Mouse (Mus musculus): ENCODE data around the gene Babam2.
"Not testable (repeated sequence)": the region's sequence is repeated elsewhere in the genome, so short reads cannot be mapped to it uniquely, and the experiment has no call there.

The Babam2 gene

GRCm38 (mm10) chr5:31829588-31829987 is 132.1 kb downstream of the Babam2 start:
- DNase-seq (ENCODE audit: low spot score in 2 of 2), result no peak

GRCm38 (mm10) chr5:31831587-31831986 is 134.1 kb downstream of the Babam2 start:
- DNase-seq (ENCODE audit: low spot score in 2 of 2), result no peak

DNA sequence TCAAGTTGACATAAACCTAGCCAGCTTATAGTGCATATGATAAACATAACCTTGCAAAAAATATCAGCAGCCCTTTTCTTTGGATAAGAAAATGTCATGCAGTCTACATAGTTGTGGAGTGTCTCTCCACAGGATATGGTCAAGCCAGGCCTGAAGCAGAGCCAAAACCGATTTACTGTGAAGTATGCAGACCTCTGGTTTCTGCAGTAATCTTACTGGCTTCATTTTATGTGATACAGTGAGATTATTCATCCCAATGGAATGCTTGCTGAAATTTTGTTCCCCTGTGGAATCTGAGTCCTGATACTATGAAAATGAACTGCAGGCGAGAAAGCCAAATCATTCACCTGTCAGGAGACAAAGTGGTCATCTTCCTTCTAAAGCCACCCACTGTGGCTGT is 138.2 kb downstream of the Babam2 start:
- no peak for DNase-seq (ENCODE audit: low spot score in 2 of 2)

DNA sequence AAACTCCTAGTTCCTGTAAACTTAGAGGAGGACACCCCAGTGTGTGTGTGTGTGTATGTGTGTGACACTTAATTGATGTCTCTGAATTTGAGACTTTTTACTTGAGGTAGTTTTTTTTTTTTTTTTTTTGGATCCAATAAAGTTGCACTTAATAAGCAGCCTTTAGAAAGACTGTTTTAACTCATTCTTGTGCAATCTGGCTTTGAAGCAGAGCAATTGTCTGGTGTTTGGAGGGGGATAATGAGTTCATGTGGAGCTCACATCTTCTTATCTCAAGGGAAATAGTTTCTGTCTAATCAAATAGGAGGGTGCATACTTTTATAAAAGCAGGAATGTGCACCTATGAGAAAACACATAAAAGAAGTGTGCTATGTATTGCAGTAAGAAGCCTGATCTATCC is 142.5 kb downstream of the Babam2 start:
- DNase-seq (ENCODE audit: low spot score in 2 of 2), result no peak

DNA sequence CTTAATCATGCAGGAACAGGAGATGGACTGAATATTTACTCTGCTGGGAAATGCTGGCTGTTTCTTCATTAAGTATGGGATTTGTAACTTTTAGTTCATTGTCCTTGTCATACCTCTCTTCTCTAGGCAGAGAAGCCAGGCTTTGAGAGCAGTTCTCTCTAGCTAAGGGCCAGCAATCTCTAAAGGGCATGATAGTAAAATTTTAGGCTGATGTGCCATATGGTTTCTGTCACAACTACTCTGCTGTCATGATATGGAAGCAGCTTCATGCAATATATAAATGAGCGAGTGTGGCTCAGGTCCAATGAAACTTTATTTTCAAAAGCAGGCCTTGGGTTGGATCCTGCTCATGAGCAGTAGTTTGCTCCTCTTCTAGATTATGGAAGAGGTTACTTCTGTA is 142.9 kb downstream of the Babam2 start:
- no peak for DNase-seq (ENCODE audit: low spot score in 2 of 2)

DNA sequence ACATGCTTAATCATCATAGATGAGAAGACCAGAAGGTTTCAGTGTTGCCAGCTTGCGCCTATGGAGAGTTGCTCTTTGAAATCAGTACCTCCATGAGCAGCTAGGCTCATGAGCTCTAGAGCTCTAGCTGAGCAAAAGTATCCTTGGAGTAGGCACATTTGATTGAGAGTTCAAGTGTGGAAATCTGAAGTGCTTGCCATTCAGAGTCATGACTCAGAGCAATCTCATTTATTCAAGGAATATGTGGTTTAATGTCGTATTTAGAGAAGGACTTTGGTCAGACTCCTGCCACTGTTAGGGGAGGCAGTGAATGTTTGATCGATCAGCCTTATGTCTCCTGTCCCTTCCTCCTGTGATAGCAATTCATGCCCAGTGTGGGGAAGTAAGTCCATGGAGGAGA is 147.4 kb downstream of the Babam2 start:
- DNase-seq (ENCODE audit: low spot score in 2 of 2), result no peak

DNA sequence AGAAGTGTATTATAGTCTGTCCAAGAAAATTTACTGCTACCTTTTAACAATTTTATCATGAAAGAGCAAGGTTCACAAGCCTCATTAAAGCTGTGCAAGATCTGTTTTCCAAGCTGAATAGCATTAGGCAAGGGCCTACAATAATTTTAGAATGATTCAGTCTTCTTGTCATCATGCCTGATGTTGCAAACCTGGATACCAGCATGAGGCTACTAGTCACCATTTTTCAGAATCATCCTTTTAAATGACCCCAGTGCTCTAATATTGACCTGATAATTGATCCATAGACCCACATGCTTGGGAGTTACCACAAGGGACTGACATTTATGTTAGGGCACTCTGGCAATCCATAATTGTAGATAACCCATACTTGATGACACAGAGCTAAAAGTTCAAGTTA is 149.5 kb downstream of the Babam2 start:
- no peak for DNase-seq (ENCODE audit: low spot score in 2 of 2)

GRCm38 (mm10) chr5:31848995-31849394 is 151.5 kb downstream of the Babam2 start:
- no peak for DNase-seq (ENCODE audit: low spot score in 2 of 2)

GRCm38 (mm10) chr5:31852786-31853185 is 155.3 kb downstream of the Babam2 start:
- DNase-seq (ENCODE audit: low spot score in 2 of 2), result no peak

- no peak for DNase-seq (ENCODE audit: low spot score in 2 of 2)
Measured at GRCm38 (mm10) chr5:31853831-31854230, 156.3 kb downstream of the Babam2 start.

DNA sequence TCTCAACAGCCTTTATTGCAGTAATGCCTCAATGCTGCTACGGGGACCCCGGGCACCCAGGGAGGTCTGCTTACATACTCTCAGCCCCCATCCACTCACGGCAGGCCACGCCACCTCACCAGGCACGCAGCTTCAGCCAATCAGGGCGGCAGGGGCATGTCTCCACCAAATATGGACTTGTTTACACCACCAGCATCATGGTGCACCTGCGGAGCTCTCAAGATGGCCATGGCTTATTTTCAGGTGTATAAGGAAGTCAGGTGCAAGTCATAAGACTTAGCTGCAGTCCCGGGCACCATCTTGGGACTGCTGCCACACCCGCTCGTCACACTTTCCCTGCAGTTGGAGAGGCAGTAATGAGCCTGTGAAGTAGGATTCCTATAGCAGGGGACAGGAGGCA is 161.4 kb downstream of the Babam2 start:
- DNase-seq (ENCODE audit: low spot score in 2 of 2), result not testable (repeated sequence)

- DNase-seq (ENCODE audit: low spot score in 2 of 2), result no peak
Measured at GRCm38 (mm10) chr5:31860426-31860825, 162.9 kb downstream of the Babam2 start.

GRCm38 (mm10) chr5:31860831-31861624 is 163.5 kb downstream of the Babam2 start:
- no peak for DNase-seq (ENCODE audit: low spot score in 2 of 2)

DNA sequence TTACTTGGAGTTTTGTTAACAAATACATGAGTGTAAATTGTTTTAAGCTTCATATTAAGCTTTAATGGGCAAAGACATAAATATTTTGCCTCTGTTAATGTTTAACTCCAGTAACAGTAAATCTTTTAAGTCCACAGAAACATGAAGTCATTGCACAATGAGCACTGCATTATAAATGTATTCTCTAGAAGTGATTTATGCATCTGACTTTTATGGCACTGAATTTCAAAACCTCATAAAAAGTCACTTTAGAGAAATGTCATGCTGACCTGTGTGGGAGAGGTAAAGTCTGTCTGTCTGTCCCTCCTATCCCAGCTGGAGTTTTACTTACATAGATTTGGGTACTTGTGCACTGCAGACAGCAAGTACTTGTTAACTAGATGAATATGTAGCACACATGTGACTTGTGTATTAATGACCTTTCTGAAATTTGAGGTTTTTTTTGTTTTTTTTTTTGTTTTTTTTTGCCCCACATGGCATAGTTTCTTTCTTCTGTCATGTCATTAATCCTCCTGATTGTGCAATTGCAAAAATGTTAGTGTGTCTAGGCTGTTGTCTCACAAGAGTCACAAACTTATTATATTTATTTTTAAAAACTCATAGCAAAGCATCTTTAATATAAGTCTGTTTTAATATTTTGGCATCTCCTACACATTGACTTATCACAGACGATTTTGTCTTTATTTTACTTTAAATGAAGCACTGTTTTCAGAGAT is 165.4 kb downstream of the Babam2 start:
- DNase-seq (ENCODE audit: low spot score in 2 of 2), result no peak

GRCm38 (mm10) chr5:31864095-31864494 is 166.6 kb downstream of the Babam2 start:
- DNase-seq (ENCODE audit: low spot score in 2 of 2), result no peak

GRCm38 (mm10) chr5:31866071-31866470 is 168.6 kb downstream of the Babam2 start:
- DNase-seq (ENCODE audit: low spot score in 2 of 2), result no peak

GRCm38 (mm10) chr5:31870856-31871520 is 173.5 kb downstream of the Babam2 start:
- DNase-seq (ENCODE audit: low spot score in 2 of 2), result peak in 1 of 2 experiments; percentile 14

DNA sequence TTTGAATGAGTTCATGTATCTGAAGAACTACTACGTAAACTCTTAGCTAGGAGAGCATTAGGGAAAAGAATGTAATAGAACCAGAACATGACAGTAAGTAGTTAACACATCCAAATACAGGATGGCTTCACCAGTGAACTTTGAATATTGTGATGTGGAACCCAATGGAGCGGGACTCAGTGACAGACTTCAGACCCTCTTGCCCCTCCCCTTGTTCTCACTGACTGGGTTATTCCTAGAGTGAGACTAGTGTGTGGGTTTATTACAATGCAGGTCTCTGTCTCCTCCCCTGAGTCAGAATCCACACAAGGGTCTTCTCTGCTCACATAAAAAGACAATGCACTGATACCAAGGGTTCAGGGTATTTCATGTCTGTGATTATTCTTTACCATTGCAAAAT is 175.8 kb downstream of the Babam2 start:
- no peak for DNase-seq (ENCODE audit: low spot score in 2 of 2)

- no peak for DNase-seq (ENCODE audit: low spot score in 2 of 2)
Measured at GRCm38 (mm10) chr5:31874543-31874942, 177.1 kb downstream of the Babam2 start.

DNA sequence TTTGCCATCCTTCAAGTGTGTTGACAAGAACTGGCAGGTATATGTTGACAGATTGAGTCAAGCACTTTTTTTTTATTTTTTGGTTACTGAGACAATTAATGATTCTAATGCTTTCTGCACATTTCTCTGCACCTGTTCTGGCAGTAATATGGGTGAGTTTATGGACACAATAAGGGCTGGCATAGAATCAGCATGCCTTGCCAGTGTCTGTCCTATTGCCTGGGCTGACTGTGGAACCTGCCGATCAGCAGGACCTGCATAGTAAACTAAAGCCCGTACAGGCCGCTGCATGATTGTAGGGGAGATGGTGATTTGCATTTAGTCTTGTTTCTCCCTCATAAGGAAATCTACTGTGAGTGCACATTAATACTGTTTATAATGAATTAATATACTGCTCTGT is 178.0 kb downstream of the Babam2 start:
- DNase-seq (ENCODE audit: low spot score in 2 of 2), result no peak

- DNase-seq (ENCODE audit: low spot score in 2 of 2), result no peak
Measured at GRCm38 (mm10) chr5:31876216-31876974, 178.9 kb downstream of the Babam2 start.

- DNase-seq (ENCODE audit: low spot score in 2 of 2), result no peak
Measured at GRCm38 (mm10) chr5:31880457-31880856, 183.0 kb downstream of the Babam2 start.

Data from right cerebral cortex, postnatal 36 days (tissue).